Mouse (Mus musculus): ENCODE data around the gene Tshz3. TPM values are rescaled to one million over a fixed set of nuclear protein-coding genes. Genes with fewer than 3 reads are reported as not detected.
A peak's percentile ranks its signal among the peaks of the same experiment; 100 is the strongest.

The Tshz3 gene
- polyA plus RNA-seq, 2 experiments, result 0.33 to 0.48 TPM

- ATAC-seq (ENCODE audit: insufficient read depth) (no peak), DNase-seq (ENCODE audit: low read depth in 3 of 3, low spot score in 3 of 3) (no peak)
- Histone ChIP-seq H3K4me1 (replicated peaks; ENCODE audit: control insufficient read depth in 2 of 2, insufficient read depth in 2 of 2, low read length in 1 of 2) (no peaks in the 10 kb centered on the region; a peak in 1 of 4 replicates), H3K27ac (no peak overlapping the region), H3K9me3 (ENCODE audit: control insufficient read depth, low read length) (no peaks in the 10 kb centered on the region), H3K36me3 (replicated peaks; ENCODE audit: control insufficient read depth, insufficient read depth, low read depth) (no peaks in the 10 kb centered on the region), H3K27me3 (ENCODE audit: control insufficient read depth, insufficient read depth, low read length) (no peaks in the 10 kb centered on the region), H3K4me2 (ENCODE audit: low read depth) (no peak overlapping the region), H3K9ac (replicated peaks) (no peak overlapping the region), H3K4me3 (ENCODE audit: insufficient read depth in 1 of 2, low read depth in 2 of 2, low read length in 2 of 2) (no peak overlapping the region)
- 19% methylated on average over 2 of the region's 2 CpGs for WGBS (ENCODE audit: insufficient replicate concordance)
- TF ChIP-seq EP300 (IDR thresholded peaks at IDR 0.05; ENCODE audit: low read depth), result no peak
- peak; percentile 40 for TF ChIP-seq CTCF (IDR thresholded peaks at IDR 0.05; ENCODE audit: low read depth)
Observed at GRCm38 (mm10) chr7:36709239-36709638, 11.3 kb downstream of the Tshz3 start.

- ATAC-seq (ENCODE audit: insufficient read depth) (no peak), DNase-seq (ENCODE audit: low read depth in 3 of 3, low spot score in 3 of 3) (no peak)
- H3K4me3 ChIP-seq (ENCODE audit: insufficient read depth in 1 of 2, low read depth in 2 of 2, low read length in 2 of 2), result no peak overlapping the region
- TF ChIP-seq CTCF (IDR thresholded peaks at IDR 0.05; ENCODE audit: low read depth), result no peak
- H3K4me1 ChIP-seq (replicated peaks; ENCODE audit: control insufficient read depth in 2 of 2, insufficient read depth in 2 of 2, low read length in 1 of 2), result no peaks in the 10 kb centered on the region; a peak in 1 of 4 replicates
- no peaks in the 10 kb centered on the region for H3K9me3 ChIP-seq (ENCODE audit: control insufficient read depth, low read length)
- no peak overlapping the region for H3K9ac ChIP-seq (replicated peaks)
- no peak overlapping the region for H3K4me2 ChIP-seq (ENCODE audit: low read depth)
- 61% methylated on average over 12 of the region's 12 CpGs for WGBS (ENCODE audit: insufficient replicate concordance)
- no peaks in the 10 kb centered on the region for H3K27me3 ChIP-seq (ENCODE audit: control insufficient read depth, insufficient read depth, low read length)
- H3K36me3 ChIP-seq (replicated peaks; ENCODE audit: control insufficient read depth, insufficient read depth, low read depth), result no peaks in the 10 kb centered on the region
- H3K27ac ChIP-seq, result no peak overlapping the region
Observed at GRCm38 (mm10) chr7:36709974-36710373, 12.1 kb downstream of the Tshz3 start.

- 65% methylated on average over 6 of the region's 6 CpGs for WGBS (ENCODE audit: insufficient replicate concordance)
- no peaks in the 10 kb centered on the region for H3K36me3 ChIP-seq (replicated peaks; ENCODE audit: control insufficient read depth, insufficient read depth, low read depth)
- no peaks in the 10 kb centered on the region for H3K9me3 ChIP-seq (ENCODE audit: control insufficient read depth, low read length)
- H3K9ac ChIP-seq (replicated peaks), result no peak overlapping the region
- H3K27ac ChIP-seq, result no peak overlapping the region
- DNase-seq (ENCODE audit: low read depth in 3 of 3, low spot score in 3 of 3), result no peak
- no peaks in the 10 kb centered on the region; a peak in 1 of 4 replicates for H3K4me1 ChIP-seq (replicated peaks; ENCODE audit: control insufficient read depth in 2 of 2, insufficient read depth in 2 of 2, low read length in 1 of 2)
- H3K4me2 ChIP-seq (ENCODE audit: low read depth), result no peak overlapping the region
- TF ChIP-seq CTCF (IDR thresholded peaks at IDR 0.05; ENCODE audit: low read depth) (no peak), EP300 (IDR thresholded peaks at IDR 0.05; ENCODE audit: low read depth) (no peak)
- no peak overlapping the region for H3K4me3 ChIP-seq (ENCODE audit: insufficient read depth in 1 of 2, low read depth in 2 of 2, low read length in 2 of 2)
- no peaks in the 10 kb centered on the region for H3K27me3 ChIP-seq (ENCODE audit: control insufficient read depth, insufficient read depth, low read length)
- no peak for ATAC-seq (ENCODE audit: insufficient read depth)
Observed at GRCm38 (mm10) chr7:36710387-36710786, 12.5 kb downstream of the Tshz3 start.

DNA sequence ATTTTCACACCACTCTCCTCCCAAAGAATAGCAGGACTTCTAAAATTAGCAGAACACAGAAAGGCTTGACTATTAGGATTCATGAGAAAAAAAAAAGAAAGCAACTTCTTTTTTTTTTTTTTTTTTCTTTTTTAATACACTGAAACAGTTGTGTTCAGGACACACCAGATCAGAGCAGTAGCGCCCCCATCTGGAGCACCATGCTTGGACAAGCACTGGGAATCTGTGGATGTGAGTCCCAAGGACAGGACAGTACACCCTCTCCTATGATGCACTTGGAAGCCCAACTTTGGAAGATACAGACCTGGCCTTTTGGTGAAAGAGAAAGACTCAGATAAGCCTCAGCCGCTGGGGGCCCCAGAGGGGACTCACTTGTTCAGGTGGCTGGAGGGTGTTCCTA, 13.8 kb downstream of the Tshz3 start:
- no peak overlapping the region for H3K4me2 ChIP-seq (ENCODE audit: low read depth)
- TF ChIP-seq EP300 (IDR thresholded peaks at IDR 0.05; ENCODE audit: low read depth) (no peak), CTCF (IDR thresholded peaks at IDR 0.05; ENCODE audit: low read depth) (no peak)
- no peaks in the 10 kb centered on the region for H3K36me3 ChIP-seq (replicated peaks; ENCODE audit: control insufficient read depth, insufficient read depth, low read depth)
- H3K27me3 ChIP-seq (ENCODE audit: control insufficient read depth, insufficient read depth, low read length), result no peaks in the 10 kb centered on the region
- H3K4me1 ChIP-seq (replicated peaks; ENCODE audit: control insufficient read depth in 2 of 2, insufficient read depth in 2 of 2, low read length in 1 of 2), result no peaks in the 10 kb centered on the region; a peak in 1 of 4 replicates
- ATAC-seq (ENCODE audit: insufficient read depth), result no peak
- 43% methylated on average over 2 of the region's 2 CpGs for WGBS (ENCODE audit: insufficient replicate concordance)
- DNase-seq (ENCODE audit: low read depth in 3 of 3, low spot score in 3 of 3), result no peak
- H3K9me3 ChIP-seq (ENCODE audit: control insufficient read depth, low read length), result no peaks in the 10 kb centered on the region
- H3K9ac ChIP-seq (replicated peaks), result no peak overlapping the region
- no peak overlapping the region for H3K27ac ChIP-seq
- H3K4me3 ChIP-seq (ENCODE audit: insufficient read depth in 1 of 2, low read depth in 2 of 2, low read length in 2 of 2), result no peak overlapping the region

- Histone ChIP-seq H3K9me3 (ENCODE audit: control insufficient read depth, low read length) (no peaks in the 10 kb centered on the region), H3K4me1 (replicated peaks; ENCODE audit: control insufficient read depth in 2 of 2, insufficient read depth in 2 of 2, low read length in 1 of 2) (no peaks in the 10 kb centered on the region; a peak in 1 of 4 replicates), H3K27ac (no peak overlapping the region), H3K4me3 (ENCODE audit: insufficient read depth in 1 of 2, low read depth in 2 of 2, low read length in 2 of 2) (no peak overlapping the region), H3K4me2 (ENCODE audit: low read depth) (no peak overlapping the region), H3K36me3 (replicated peaks; ENCODE audit: control insufficient read depth, insufficient read depth, low read depth) (no peaks in the 10 kb centered on the region), H3K9ac (replicated peaks) (no peak overlapping the region), H3K27me3 (ENCODE audit: control insufficient read depth, insufficient read depth, low read length) (no peaks in the 10 kb centered on the region)
- no peak for TF ChIP-seq CTCF (IDR thresholded peaks at IDR 0.05; ENCODE audit: low read depth)
- no peak for TF ChIP-seq EP300 (IDR thresholded peaks at IDR 0.05; ENCODE audit: low read depth)
- DNase-seq (ENCODE audit: low read depth in 3 of 3, low spot score in 3 of 3), result no peak
- ATAC-seq (ENCODE audit: insufficient read depth), result no peak
- 66% methylated on average over 7 of the region's 7 CpGs for WGBS (ENCODE audit: insufficient replicate concordance)
Observed at GRCm38 (mm10) chr7:36714323-36714722, 16.4 kb downstream of the Tshz3 start.

Data from liver, embryonic 14.5 days (tissue).